Mouse (Mus musculus): ENCODE data around the gene Ppp2r5c.
A peak's percentile ranks its signal among the peaks of the same experiment; 100 is the strongest.

Ppp2r5c gene

DNA sequence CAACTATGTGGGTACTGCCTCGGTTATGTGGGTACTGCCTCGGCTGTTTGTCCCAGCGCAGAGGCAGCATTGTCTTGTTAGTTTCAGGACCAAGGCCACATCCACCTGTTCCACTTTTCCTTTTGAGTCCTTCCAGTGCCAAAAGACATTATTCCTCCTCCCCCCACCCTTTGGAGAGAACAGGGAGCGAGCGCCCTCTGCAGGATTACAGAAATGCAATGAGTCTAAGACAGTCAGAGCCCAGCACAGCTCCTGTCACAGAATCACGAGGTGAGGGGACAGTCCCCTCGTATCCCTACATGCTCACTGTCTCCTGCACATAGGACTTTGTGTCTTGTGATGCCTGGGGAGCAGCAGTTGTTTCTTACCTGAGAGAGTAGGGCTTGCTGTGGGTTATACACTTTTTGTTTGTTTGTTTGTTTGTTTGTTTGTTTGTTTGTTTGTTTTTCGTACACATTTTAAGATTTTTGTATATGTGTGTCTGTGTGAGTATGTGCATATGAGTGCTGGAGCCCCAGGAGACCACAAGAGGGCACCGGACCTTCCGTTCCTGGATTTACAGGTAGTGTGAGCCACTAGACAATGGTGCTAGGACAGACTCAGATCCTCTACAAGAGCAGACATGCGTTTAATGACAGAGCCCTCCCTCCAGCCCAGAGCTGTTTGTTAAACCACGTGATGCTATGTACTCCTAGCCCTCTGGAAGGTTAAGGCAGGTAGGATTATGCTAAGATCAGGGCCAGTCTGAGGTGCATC, 43.2 kb downstream of the Ppp2r5c start:
- DNase-seq (ENCODE audit: low spot score): no peak

DNA sequence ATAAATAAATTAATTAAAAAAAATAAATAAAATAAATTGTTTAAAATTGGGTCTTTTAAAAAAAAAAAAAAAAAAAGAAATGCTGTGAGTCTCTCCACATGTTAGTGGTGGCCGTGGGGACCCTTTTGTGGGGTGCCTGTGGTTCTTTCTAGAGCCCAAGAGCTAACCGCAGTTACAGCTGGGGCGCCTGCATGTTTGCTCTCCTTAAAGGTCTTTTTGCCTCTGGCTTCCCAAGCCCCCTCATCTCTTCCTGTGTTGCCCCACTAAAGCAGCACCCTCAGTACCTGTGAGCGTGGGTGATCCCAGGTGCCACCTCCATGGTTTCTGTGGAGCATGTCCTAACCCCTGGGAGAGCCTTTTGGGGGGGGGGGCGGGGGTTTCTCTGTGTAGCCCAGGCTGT, 45.5 kb downstream of the Ppp2r5c start:
- no peak for DNase-seq (ENCODE audit: low spot score)

DNA sequence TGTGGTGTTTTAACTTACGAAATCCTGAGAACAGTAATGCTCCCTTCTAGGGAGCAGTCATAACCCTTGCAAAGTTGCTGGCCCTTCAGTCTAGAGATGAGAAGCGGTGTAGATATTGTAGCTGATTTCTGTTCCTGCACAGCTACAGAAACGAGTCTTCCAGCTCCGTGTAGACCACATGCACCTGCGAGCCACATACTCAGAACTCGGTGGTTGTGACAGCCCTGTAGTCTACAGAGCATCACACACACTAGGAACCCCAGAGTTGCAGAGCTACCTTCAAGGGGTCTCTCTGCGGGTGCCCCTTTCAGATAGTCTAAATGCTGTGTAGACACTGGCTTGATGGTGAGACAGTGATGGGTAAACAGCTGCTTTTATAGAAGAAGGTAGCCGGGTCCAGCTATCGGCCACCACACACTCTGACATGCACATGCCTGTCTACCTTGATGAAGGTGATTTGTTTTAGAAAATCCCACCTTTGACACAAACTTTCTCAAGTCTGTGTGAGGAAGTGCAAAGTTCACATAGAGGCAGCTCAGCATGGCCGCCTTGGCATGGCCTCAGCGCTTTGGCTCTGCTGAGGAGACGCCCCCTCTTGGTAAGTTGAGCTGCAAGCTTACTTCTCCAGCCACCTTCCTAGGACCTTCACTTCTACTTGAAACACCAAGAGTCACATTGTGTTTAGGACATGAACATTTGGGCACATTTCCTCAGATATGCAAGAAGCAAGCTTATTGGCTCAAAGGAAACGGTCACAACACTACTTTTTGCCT, 46.9 kb downstream of the Ppp2r5c start:
- no peak for DNase-seq (ENCODE audit: low spot score)

DNA sequence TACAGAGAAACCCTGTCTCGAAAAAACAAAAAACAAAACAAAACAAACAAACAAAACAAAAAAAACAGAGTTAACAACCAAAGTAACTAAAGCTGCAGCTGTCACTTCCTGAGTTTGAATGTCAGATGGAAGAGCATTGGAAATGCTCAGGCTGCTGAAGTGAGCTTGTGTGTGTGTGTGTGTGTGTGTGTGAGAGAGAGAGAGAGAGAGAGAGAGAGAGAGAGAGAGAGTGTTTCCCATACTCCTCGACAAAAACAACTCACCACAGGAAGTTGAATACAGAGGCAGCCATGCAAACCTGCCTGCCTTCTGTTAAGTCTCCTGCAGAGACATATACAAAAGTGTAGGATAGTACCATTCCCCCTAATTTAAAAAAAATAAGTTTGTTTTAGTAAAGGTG, 47.9 kb downstream of the Ppp2r5c start:
- no peak for DNase-seq (ENCODE audit: low spot score)

DNA sequence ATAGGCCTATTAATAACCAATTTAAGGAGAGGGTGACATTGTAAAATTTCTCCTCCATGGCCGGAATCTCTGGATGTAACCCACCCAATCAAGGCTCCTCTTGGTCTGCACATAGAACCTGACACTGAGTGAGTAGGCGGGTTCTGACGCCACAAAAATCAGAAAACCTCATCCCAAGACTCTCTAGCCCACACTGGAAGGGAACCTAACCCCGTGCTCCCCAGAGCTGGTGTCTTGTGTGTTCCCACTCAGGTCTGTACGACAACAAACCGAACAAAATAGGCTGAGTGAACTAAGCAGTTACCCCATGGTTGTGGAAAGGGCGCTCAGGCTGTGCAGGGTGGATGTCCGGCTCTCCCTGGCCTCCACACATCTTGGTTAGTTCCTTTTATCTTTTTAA, 48.3 kb downstream of the Ppp2r5c start:
- no peak for DNase-seq (ENCODE audit: low spot score)

DNA sequence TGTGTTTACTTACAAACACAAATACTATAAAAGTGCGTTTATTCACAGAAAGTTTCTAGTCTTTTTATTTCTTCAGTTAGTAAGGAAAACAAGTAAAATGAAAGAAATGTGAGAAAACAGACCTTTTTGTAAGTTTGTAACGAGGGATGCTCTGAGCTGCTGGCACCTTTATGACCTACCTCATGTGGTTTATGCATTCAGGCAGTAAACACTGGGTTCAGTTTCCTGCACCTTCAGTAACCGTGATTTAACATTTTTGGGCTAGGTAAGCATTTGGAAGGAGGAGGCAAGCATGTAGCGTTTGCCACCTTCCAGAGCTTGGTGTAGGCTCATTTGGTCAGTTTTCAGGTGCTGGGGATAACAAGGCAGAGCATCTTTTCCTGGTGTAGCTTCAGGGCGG, 49.1 kb downstream of the Ppp2r5c start:
- no peak for DNase-seq (ENCODE audit: low spot score)

DNA sequence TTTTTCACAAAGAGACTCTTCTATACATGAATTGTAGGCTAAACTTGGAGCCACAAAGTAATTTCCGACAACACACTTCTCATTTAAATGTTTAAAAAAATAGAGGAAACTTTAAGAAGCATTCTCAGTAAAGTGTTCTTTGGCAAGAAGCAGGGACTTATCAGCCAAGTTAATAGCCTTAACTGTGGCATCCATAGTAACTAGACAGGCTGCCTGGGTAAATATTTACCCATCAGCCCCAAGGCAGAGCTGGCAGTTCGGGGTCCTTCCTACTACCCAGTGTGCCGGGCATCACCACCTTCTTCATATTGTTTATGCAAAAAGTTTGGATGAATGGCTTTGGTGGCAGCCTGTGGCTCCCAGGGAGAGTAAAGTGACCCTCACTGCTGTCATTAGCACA, 50.1 kb downstream of the Ppp2r5c start:
- DNase-seq (ENCODE audit: low spot score): no peak

DNA sequence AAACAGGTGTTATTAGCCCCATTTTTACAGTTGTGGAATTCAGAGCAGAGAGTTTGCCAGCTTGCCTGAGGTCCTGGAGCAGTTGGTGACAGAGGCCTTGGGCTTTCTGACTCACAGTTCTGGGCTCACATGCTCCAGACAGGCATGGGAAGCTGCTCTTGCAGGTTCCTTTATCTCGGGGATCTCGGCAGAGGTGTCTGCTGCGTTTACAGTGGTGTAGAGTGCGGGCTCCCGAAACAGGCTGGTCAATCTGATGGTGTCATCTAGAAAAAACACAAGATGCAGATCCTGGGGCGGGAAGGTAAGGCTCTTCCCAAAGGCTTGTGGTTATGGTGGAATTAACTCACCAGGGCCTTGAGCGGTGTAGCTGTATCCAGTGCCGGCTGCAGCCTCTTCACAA, 50.6 kb downstream of the Ppp2r5c start:
- no peak for DNase-seq (ENCODE audit: low spot score)

DNA sequence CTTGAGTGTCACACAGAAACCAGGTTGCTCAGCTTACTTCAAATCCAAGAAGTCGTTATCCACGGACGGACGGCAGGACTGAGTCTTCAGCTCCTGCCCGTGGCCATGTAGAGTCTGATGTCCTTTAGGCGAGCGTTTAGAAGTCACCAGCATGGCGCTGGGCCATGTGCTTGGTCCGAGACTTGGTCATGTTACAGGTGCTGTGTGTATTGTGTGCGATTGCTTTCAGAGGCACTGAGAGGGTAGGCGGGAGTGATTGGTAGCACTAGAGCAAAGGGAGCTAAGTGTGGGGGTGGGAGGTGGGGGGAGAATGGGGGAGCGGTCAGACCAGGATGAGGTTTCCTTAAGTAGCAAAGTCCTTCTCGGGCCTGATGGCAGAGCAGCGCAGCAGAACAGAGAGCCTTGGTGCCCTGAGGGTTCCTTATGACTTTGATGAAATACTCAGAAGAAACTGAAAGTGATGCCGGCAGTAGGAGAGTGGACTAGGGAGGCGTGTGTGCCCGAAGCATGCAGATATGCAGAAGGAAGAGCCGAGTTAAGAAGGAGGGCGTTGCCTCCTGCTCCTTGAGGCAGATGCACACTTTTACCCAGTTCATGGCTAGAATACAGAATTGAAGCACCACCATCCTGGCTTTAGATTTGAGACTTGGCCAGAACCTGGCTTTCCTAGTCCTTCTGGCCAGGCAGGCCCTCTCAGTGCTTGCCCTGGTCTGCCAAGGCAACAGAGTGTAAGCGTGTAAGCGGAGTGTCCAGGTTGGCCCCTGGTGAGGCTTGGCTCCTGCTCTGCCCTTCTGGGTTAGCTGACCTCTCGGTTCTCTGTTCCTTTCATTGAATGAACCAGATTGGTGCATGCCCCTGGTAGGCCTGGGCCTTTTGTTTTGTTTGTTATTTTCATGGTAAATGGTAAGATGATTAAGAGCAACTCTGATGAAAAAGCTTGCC, 51.6 kb downstream of the Ppp2r5c start:
- DNase-seq (ENCODE audit: low spot score): no peak

DNA sequence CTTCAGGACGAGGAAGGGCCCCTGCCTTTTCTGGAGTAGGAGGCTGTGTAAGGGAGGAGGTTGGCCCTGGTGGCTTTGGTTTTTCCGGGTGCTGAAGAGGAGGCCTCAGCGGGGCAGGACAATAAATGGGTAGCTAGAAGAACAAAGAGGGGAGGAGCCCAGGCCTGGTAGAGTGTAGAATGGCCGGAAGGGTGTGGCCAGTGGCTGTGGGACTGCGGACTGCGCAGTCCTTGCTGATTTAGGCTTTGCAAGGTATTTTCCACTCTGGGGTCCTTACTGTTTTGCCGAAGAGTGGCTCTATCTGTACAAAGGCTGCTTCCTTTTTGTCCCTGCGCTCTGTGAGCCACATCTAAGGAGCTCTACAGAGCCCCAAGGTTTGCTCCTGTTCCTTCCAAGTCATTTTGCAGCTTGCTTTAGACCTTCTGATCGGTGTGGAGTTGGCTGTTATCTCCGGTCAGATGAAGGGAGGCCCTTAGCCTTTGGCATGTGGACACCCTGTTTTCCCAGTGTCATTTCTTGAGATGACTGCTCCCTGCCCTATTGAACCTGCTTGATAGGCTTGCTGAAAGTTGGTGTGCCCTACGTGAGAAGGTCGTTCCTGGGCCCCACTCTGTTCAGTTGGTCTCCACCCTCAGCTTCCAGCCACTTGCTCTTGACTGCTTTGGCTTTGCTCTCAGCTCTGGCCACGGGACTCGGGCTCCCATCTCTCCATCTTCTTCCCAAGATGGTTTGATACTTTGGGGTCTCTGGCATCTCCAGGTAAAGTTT, 52.5 kb downstream of the Ppp2r5c start:
- DNase-seq (ENCODE audit: low spot score): no peak

DNA sequence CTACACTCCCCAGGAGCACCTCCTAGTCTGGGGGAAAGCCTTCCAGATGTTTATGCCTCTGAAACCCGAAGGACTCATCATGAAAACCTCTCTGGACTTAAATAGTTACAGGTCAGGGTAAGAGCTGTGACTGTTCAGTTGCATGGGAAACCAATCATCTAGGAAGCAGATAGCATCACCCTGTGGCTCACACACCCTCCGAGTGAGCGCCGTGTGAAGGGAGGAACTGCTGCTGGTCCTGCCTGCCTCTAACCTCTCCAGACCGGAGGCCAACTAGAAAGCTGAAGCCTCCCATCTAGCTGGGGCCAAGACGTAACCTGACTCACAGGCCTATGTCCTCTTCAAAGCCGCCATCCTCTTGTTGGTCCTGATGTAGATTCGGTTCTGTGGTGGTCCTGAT, 53.2 kb downstream of the Ppp2r5c start:
- no peak for DNase-seq (ENCODE audit: low spot score)

DNA sequence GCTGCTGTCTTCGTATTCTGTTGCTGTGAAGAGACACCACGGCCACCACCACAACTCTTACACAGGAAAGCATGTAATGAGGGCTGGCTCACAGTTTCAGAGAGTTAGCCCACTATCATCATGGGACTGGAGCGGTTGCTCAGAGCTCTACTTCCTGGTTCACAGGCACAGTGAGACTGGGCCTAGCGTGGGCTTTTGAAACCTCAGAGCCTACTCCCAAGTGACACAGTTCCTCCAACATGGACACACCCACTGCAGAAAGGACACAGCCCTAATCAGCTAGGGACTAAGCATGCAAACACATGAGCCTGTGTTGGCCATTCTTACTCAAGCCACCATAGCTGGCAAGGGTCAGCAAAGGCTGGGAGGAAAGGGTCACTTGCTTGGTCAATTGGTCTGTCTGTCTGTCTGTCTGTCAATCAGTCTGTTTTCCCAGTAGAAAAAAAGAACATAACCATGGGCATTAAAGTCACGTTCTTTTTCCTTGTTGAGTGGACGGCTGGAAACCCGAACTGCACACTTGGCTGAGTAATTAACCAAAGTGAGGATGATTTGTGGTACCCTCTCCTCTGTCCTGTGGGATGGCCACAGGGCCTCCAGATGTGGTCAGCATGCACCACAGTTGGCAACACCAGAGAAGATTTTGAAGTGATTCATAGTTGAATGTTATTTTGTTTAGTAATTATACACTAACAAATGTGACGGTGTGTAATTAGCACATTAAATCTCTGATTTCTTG, 56.7 kb downstream of the Ppp2r5c start:
- no peak for DNase-seq (ENCODE audit: low spot score)

DNA sequence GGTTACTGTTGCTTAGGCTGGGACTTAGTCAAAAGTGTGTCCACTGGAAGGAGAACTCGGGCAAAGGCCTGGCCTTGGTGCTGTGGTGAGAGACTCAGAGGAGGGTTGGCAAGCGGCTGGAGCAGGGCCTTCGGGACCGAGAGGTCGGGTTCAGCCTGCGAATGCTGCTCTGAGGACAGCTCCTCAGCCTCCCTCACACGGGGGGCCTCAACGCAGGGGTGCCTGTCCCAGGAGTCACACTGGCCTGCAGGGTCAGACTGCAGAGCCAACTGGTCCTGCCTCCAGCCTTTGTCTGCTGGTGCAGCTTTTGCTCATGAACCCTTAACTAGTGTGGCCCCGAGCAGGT, 57.2 kb downstream of the Ppp2r5c start:
- DNase-seq (ENCODE audit: low spot score): no peak

DNA sequence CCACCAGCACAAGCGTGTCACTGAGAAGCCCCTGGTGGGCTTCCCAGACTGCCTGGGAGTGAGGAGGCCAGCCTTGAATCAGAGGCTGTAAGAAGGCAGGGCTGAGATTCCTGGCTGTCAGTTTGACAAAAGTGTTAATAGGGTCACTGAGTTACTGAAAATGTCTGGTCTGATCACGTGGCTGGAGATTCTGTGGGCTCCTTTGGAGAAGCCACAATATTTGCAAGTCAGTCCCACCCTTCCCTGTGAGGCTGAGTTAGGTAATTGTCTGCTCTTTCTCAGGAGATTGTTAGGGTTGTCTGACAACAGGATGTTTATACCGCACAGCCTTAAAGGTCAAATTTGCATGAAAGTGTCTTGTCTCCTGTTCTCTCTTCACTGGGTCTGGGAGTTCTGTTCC, 57.9 kb downstream of the Ppp2r5c start:
- DNase-seq (ENCODE audit: low spot score): no peak

DNA sequence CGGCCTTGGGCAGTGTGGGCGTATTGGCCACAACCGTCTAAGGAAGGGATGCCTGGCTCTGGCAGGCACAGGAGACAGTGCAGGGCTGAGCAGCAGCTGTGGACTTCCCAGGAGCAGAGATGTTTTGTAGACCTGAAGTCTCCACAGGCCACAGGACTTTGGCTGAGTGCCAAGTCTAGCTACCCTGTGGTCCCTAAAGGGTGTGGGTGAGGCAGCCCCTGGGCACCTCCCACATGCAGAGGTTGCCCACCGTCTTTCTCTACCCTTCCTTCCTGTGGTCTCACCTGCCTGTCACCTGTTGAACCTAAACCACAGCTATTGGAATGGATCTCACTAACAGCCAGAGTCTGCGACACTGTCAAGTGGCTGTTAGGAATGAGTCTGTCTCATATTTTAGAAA, 59.1 kb downstream of the Ppp2r5c start:
- no peak for DNase-seq (ENCODE audit: low spot score)

DNA sequence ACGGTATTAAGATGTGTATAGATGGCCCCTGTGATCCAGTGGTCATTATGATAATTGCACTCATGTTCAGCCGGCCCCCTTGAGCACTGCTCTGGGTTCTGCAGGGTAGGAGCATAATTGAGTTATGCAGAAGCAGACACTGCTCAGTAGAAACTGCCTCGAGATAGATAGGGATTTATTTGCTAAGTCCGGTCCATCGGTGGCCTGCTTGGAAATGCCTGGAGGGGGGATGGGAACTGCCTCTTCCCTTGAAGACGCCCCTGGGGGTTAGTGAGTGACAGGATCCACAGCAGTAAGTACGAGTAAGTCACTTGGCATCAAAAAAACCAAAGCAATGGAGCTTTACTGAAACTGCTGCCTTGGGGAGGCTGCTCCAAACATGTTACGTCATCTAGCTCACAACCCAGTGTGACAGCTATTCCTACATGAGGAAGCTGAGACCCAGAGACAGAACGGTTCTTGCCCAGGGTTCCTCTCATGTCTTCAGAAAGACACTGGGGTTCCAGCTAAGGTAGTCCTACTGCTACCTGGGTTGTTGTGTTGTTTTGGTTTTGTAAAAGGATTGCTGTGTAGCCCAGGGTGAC, 60.9 kb downstream of the Ppp2r5c start:
- no peak for DNase-seq (ENCODE audit: low spot score)

DNA sequence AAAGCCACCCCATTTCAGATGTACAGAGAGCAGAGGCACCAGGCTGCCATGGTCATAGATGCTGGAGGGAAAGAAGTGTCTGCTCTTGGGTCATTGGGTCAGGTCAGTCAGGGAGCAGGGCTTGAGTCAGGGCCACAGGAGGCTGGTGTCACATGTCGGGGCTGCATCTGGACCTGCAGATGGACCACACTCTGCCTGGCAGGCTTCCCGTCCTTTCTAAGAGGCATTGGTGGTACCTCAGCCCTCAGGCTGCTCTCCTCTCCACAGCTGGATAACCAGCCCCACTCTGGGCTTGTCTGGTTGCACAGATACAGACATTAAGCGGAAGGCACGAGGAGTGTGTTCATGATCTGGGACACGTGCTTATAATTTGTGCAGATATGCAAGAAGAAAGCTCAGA, 61.8 kb downstream of the Ppp2r5c start:
- no peak for DNase-seq (ENCODE audit: low spot score)

DNA sequence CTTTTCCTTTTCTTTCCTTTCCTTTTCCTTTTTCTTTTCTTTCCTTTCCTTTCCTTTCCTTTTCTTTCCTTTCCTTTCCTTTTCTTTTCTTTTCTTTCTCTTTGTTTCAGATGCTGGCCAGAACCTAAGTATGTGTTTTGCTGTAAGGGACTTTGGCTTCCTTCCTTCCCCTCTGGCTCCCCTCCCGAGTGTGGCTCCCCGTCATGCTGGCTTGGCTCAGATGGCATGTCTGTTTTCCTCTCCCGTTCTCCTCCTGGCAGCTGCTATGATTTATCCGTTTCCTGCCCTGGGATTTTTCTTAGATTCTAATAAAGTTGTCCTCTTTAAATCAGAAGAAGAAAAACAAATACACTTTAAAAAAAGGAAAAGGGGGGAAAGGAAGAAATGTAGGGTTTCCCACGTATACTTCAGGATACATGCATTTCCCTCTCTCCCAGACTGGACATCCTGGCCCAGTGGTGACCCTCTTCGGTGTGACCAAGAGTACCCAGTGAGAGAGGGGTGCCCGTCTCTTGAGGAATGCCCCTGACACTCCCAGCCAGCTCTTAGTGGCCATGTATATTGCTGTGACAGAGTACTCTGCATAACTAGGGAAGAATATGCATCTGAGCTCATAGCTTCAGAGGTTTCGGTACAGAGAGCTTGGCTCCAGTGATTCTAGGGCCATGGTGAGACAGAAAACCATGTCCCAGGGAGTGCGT, 63.4 kb downstream of the Ppp2r5c start:
- peak; percentile 40 for DNase-seq (ENCODE audit: low spot score)

DNA sequence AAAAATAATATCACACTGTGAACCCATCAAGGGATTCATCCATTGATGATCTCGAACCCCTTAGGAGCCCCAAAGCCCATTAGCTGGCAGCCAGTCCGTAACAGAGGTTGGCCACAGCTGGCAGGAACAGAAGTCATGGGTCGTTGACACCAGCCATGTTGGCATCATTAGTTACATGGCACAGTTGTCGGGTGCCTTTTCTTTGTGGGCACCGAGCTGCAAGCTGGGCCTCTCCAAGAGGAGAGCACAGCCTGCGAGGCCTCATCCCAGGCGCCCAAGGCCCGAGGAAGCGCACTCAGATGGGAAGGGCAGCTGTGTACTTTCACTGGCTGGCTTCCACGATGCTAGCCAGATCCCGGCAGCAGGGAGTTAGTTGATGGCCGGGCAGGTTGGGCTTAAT, 64.3 kb downstream of the Ppp2r5c start:
- DNase-seq (ENCODE audit: low spot score): no peak

DNA sequence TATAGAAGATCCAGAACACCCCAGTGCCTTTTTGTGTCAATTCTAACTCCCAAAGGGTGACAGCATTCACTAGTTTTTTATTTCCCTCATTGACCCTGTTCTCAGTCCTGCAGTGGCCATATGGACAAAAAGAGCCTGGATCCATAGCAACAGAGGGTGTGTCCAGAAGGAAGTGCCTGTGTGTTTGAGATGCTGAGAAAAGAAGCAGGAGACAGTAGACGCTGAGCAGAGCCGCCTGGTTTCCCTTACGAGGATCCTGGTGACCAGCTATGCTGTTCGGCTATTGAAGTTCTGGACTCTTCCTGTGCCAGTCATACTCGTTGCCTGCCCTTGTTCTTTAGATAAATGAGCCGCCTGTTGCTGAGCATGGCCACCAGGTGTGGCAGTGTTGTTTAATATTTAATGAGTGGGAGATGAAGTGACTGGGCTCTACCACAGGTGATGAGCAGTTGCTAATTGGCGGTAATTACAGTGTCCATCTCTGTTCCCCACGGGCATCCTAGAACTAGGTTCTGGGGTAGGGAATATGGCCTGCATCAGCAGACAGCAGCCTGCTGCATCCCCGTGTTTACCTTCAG, 65.0 kb downstream of the Ppp2r5c start:
- DNase-seq (ENCODE audit: low spot score): no peak
